Mouse (Mus musculus) central nervous system, embryonic 14 days (tissue): ENCODE data around the gene Trip10. TPM values are rescaled to one million over a fixed set of nuclear protein-coding genes. Genes with fewer than 3 reads are reported as not detected.

ENCODE experiments used
- polyA plus RNA-seq: library from polyadenylated mRNA; depleted of rRNA; stranded (reverse); fragments of >200 nt; gene quantifications from 2 replicates; pipeline ENCODE4 v1.2.3, GENCODE M21; 2012; rRNA removed

The Trip10 gene
- 17.2 and 21.5 TPM in 2 replicates for polyA plus RNA-seq

DNA sequence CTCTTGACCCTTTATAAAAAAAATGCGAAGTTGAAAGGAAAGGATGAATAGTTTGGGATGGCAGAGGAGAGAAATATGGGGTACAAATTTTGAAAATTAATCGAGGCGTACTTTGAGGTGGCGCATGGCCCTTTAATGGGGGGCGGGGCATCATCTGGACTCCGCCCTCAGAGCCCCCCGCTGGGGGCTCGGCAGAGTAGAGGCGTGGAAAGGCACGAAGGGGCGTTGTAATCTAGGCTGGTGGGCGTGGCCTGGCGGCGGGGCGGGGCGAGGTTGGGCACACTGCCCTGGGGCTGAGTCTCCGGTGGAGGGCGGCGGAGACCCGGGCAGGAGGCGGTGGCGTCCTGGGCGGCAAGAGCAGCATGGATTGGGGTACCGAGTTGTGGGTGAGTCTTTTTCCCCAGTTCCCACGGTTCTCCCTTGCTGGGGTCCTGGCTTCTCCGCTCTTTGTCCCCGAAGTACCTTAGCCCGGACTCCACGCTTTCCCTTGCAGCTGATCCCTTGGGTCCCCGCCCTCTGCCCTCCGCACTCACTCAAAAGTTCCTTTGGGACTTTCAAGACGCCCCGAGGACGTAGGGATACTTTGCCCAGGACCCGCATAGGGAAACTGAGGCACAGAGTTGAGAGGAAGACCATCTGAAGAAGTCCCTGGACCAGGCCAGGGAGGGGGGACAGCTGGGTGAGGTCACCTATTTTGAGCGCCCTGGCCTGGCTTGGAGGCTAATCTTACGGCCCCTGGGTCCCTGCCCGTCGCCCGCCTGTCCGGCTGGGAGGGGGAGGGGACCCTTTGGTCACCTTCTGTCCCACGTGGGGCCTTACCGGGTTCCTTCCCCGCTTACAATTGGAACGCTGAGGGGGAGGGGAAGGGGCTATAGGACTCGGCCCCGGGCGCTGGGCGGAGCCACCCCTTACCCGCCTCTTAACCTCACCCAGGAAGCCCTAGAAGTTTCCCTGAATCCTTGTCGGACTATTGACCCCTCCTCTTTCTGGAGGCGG is at the start of gene Trip10:
TSS of gene Trip10 (plus strand) at position 270 of the 996 bp plus-strand sequence.

DNA sequence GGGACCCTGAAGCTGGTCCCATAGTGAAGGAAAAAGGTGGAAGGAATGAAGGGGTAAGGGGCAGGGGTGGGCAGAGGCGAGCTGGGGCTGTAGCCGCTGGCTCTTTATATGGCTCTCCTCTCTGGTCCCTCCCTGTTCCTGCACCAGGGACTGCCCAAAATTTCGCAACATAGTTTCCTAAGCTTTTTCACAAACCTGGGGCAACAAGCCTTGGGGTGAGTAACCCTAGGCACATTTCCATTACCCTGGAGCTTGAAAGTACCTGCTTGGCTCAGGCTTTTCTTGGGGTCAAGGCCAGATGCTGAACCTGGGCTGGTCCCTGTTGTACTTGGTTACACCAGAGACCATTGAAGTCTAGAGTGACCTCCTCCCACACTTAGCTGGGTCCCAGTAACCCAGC is 21.2 kb upstream of the Trip10 start, which contains the start of gene C3:
TSS of gene C3 (minus strand) at position 123 of the 400 bp plus-strand sequence.

DNA sequence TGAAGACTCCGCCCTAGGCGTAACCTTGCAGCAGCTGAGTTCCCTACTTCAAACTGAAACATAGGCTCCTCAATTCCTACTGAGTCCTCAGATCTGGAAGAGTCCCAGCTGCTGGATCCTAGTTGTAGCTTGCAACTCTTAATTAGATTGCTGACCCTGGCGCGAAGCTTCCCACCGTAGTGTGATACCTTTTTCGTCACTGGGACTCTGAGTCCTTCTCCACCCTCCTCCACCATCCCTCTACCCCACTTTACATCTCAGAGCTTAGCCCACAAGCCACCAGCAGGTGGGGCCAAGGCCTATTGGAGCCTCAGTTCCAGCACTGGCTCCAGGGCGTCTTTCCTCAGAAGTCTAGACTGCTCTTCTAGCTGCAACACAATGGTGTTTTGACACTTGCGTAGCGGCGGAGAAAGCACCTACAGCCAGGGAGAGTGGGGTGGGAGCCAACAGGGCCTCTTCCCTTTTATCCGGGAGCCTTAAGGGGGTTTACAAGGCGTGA is 1.0 kb upstream of the Trip10 start, which contains the start of gene Gpr108:
TSS of gene Gpr108 (minus strand) at position 246 of the 499 bp plus-strand sequence.

DNA sequence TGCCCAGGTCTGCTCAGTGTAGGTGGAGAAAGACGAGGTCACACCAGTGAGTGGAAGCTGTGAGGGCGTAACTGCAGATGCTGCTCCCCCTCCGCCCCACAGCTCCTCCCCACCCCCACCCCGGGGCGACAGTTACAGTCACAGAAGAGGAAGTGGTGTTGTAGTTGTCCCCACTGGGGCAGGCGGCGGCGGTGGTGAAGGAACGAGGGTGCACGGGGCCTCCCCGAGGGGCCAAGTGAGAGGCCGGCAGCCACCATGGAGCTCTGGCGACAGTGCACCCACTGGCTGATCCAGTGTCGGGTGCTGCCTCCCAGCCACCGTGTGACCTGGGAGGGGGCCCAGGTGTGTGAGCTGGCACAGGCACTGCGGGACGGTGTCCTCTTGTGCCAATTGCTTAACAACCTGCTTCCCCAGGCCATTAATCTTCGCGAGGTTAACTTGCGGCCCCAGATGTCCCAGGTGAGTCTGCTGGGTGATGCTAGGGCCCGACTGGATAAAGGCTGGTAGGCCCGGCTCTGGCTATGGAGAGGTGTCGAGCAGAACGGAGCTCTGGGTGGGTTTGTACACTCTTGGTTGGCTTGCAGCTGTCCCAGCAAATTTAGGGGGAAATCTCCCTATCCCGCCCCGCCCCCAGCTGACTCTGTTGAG is 29.8 kb downstream of the Trip10 start, which contains the start of gene Vav1:
TSS of gene Vav1 (plus strand) at position 158 of the 648 bp plus-strand sequence.

Other genes with a start within 250 kb of the Trip10 start
- not detected in 2 replicates for gene Pspn, start 249.4 kb upstream of the Trip10 start, polyA plus RNA-seq
- 90.2 and 95.7 TPM in 2 replicates for gene Gtf2f1, start 238.2 kb upstream of the Trip10 start, polyA plus RNA-seq
- gene Gm17949, start 238.0 kb upstream of the Trip10 start, polyA plus RNA-seq: 0.10 TPM in 1 of 2 replicates, not detected in the other
- gene Khsrp, start 217.9 kb upstream of the Trip10 start, polyA plus RNA-seq: 104 and 105 TPM in 2 replicates
- 0.08 and 0.11 TPM in 2 replicates for gene Slc25a41, start 207.8 kb upstream of the Trip10 start, polyA plus RNA-seq
- 2.0 and 2.4 TPM in 2 replicates for gene Crb3, start 190.3 kb upstream of the Trip10 start, polyA plus RNA-seq
- 75.6 and 77.7 TPM in 2 replicates for gene Slc25a23, start 189.6 kb upstream of the Trip10 start, polyA plus RNA-seq
- 5.7 and 5.8 TPM in 2 replicates for gene Dennd1c, start 170.9 kb upstream of the Trip10 start, polyA plus RNA-seq
- gene Tubb4a, start 161.7 kb upstream of the Trip10 start, polyA plus RNA-seq: 179 and 184 TPM in 2 replicates
- gene Tnfsf9, start 144.1 kb upstream of the Trip10 start, polyA plus RNA-seq: 6.9 and 7.3 TPM in 2 replicates
- gene Cd70, start 99.7 kb upstream of the Trip10 start, polyA plus RNA-seq: 0.61 and 0.76 TPM in 2 replicates
- gene Tnfsf14, start 55.3 kb upstream of the Trip10 start, polyA plus RNA-seq: 0.04 and 0.10 TPM in 2 replicates
- 1.0 and 1.5 TPM in 2 replicates for gene C3, start 21.3 kb upstream of the Trip10 start, polyA plus RNA-seq
- 20.5 and 24.5 TPM in 2 replicates for gene Gpr108, start 1.0 kb upstream of the Trip10 start, polyA plus RNA-seq
- gene Vav1, start 29.6 kb downstream of the Trip10 start, polyA plus RNA-seq: 1.6 TPM in 2 replicates
- gene Adgre1, start 109.2 kb downstream of the Trip10 start, polyA plus RNA-seq: 3.0 and 4.4 TPM in 2 replicates